Mouse (Mus musculus) spleen, adult 2 months (tissue): Measurements from ENCODE around the gene Pcnx.

Experiments
- CTCF ChIP-seq: fragments of 200-500 bp; IDR thresholded peaks from 2 replicates; pipeline ENCODE4 v1.5.1; 2011; ENCODE audit warnings: mild to moderate bottlenecking, inconsistent platforms; ENCODE audit not compliant: insufficient read depth, insufficient read length, insufficient replicate concordance; ENCODE audit errors: extremely low read depth
- POLR2A ChIP-seq: fragments of 200-500 bp; IDR thresholded peaks from 2 replicates; pipeline ENCODE4 v1.6.1; 2011; ENCODE audit warnings: low read depth, low read length, inconsistent platforms

DNA sequence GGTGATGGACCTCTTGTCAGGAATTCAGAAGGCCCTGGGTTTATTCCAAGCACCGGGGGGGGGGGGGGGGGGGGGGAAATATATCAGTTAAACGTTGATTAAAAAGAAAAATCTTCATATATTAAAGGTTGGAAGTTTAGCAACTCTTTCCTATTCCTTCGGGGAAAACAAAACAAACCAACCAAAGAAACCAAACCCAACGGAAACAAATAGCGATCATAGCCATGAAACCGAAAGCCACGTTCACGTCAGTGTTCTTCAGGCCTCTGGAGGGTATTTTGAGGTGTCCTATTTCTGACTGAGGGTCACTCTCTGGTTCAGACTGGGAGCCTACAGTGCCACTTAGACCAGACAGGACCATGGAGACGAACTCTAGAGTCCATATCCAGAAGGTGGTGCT, 6.3 kb upstream of the Pcnx start:
- TF ChIP-seq POLR2A, result no peak
- no peak for TF ChIP-seq CTCF
